Mouse (Mus musculus) hindbrain, embryonic 16.5 days (tissue): Measurements from ENCODE around the gene Amot. TPM values are rescaled to one million over a fixed set of nuclear protein-coding genes. Genes with fewer than 3 reads are reported as not detected.

Experiments
- ATAC-seq: fragments of 200-750 bp; cut with Nextera tagmentation; 2 replicates; pipeline ENCODE4 v1.8.0; 2017; ENCODE audit warnings: moderate TSS enrichment, moderate library complexity
- H3K27ac ChIP-seq: fragments of 300-500 bp; sonication (generic); 2 replicates; pipeline ENCODE4 v1.5.1; 2014; ENCODE audit warnings: low read depth, mild to moderate bottlenecking, control low read depth, low read length, moderate library complexity
- H3K27me3 ChIP-seq: fragments of 300-500 bp; sonication (generic); replicated peaks from 2 replicates; pipeline ENCODE4 v1.6.1; 2014; ENCODE audit warnings: low read length; ENCODE audit not compliant: control insufficient read depth, insufficient read depth
- H3K36me3 ChIP-seq: fragments of 300-500 bp; sonication (generic); 2 replicates; pipeline ENCODE4 v1.6.1; 2014; ENCODE audit warnings: mild to moderate bottlenecking, low read length, moderate library complexity, mixed read lengths; ENCODE audit not compliant: control insufficient read depth, insufficient read depth
- H3K4me1 ChIP-seq: fragments of 300-500 bp; sonication (generic); 2 replicates; pipeline ENCODE4 v1.6.1; 2014; ENCODE audit warnings: low read depth, low read length; ENCODE audit not compliant: control insufficient read depth, insufficient read depth
- H3K4me2 ChIP-seq: fragments of 300-500 bp; sonication (generic); 2 replicates; pipeline ENCODE4 v1.6.1; 2014; ENCODE audit warnings: mild to moderate bottlenecking, low read length, control low read depth, moderate library complexity
- H3K4me3 ChIP-seq: fragments of 300-500 bp; sonication (generic); 2 replicates; pipeline ENCODE4 v1.5.1; 2014; ENCODE audit warnings: mild to moderate bottlenecking, low read length, control low read depth, moderate library complexity
- H3K9ac ChIP-seq: fragments of 300-500 bp; sonication (generic); 2 replicates; pipeline ENCODE4 v1.6.1; 2014; ENCODE audit warnings: low read depth, mild to moderate bottlenecking, control low read depth, low read length, moderate library complexity
- H3K9me3 ChIP-seq: fragments of 300-500 bp; sonication (generic); 2 replicates; pipeline ENCODE4 v1.6.1; 2014; ENCODE audit warnings: mild to moderate bottlenecking, low read length, moderate library complexity; ENCODE audit not compliant: control insufficient read depth
- WGBS: fragments of 180-500 bp; shearing (Covaris S2); extraction: QIAGEN DNeasy Blood & Tissue Kit; methylation state at CpG from one replicate; pipeline ENCODE4 v1.1.7; 2014; 5-methylcytosine and 5-hydroxymethylcytosine counted together
- polyA plus RNA-seq: library from polyadenylated mRNA; unstranded; fragments of >200 nt; fragmentation: Nextera tagmentation; extraction: Ambion mirVana; gene quantifications from 2 replicates; pipeline ENCODE4 v1.2.1, GENCODE M21; 2015

Gene Amot
- polyA plus RNA-seq, 1 experiment from 2014 or later: 11.5 TPM

GRCm38 (mm10) chrX:145414319-145414718, 90.7 kb downstream of the Amot start:
- Histone ChIP-seq H3K4me2 (no peak overlapping the region), H3K36me3 (no peaks in the 10 kb centered on the region), H3K9me3 (no peaks in the 10 kb centered on the region), H3K27ac (no peak overlapping the region), H3K4me1 (no peaks in the 10 kb centered on the region), H3K27me3 (no peaks in the 10 kb centered on the region; the same call in 1 of the 2 replicates), H3K4me3 (no peak overlapping the region), H3K9ac (no peak overlapping the region)
- ATAC-seq: no peak
- WGBS: 91% methylated on average over 1 of the region's 1 CpGs

GRCm38 (mm10) chrX:145411425-145411824, 93.6 kb downstream of the Amot start:
- WGBS: 25% methylated on average over 6 of the region's 6 CpGs
- H3K27ac ChIP-seq: no peak overlapping the region

GRCm38 (mm10) chrX:145406052-145406451, 98.9 kb downstream of the Amot start:
- WGBS: 76% methylated on average over 4 of the region's 4 CpGs
- Histone ChIP-seq H3K4me3 (no peak overlapping the region), H3K4me1 (no peaks in the 10 kb centered on the region), H3K9me3 (no peaks in the 10 kb centered on the region), H3K9ac (no peak overlapping the region), H3K27me3 (no peaks in the 10 kb centered on the region; the same call in 1 of the 2 replicates), H3K36me3 (no peaks in the 10 kb centered on the region), H3K27ac (no peak overlapping the region), H3K4me2 (no peak overlapping the region)
- ATAC-seq: no peak

More at GRCm38 (mm10) chrX:145411425-145411824, 93.6 kb downstream of the Amot start:
- no peak for ATAC-seq
- Histone ChIP-seq H3K4me3 (no peak overlapping the region), H3K27me3 (no peaks in the 10 kb centered on the region; the same call in 1 of the 2 replicates), H3K9me3 (no peaks in the 10 kb centered on the region), H3K9ac (no peak overlapping the region), H3K4me1 (no peaks in the 10 kb centered on the region), H3K36me3 (no peaks in the 10 kb centered on the region), H3K4me2 (no peak overlapping the region)

- Histone ChIP-seq H3K9ac (no peak overlapping the region), H3K36me3 (no peaks in the 10 kb centered on the region), H3K27ac (no peak overlapping the region), H3K4me1 (no peaks in the 10 kb centered on the region), H3K27me3 (no peaks in the 10 kb centered on the region), H3K9me3 (no peaks in the 10 kb centered on the region), H3K4me3 (no peak overlapping the region), H3K4me2 (no peak overlapping the region)
- 64% methylated on average over 3 of the region's 3 CpGs for WGBS
- ATAC-seq: no peak
Measured at GRCm38 (mm10) chrX:145401926-145402325, 103.1 kb downstream of the Amot start.

- no peaks in the 10 kb centered on the region for H3K36me3 ChIP-seq
- H3K27ac ChIP-seq: no peak overlapping the region
- no peak overlapping the region for H3K4me2 ChIP-seq
- no peaks in the 10 kb centered on the region for H3K27me3 ChIP-seq
- ATAC-seq: no peak
- no peak overlapping the region for H3K4me3 ChIP-seq
- no peak overlapping the region for H3K9ac ChIP-seq
- 20% methylated on average over 1 of the region's 1 CpGs for WGBS
- no peaks in the 10 kb centered on the region for H3K9me3 ChIP-seq
- H3K4me1 ChIP-seq: no peaks in the 10 kb centered on the region
Measured at GRCm38 (mm10) chrX:145399236-145399635, 105.7 kb downstream of the Amot start.

Other genes with a start within 250 kb of the Amot start
- 0.11 and 0.16 TPM in 2 replicates for gene Lhfpl1, start 156.1 kb downstream of the Amot start, polyA plus RNA-seq